Mouse (Mus musculus): ENCODE results near the gene Gm20379. TPM values are rescaled to one million over a fixed set of nuclear protein-coding genes. Genes with fewer than 3 reads are reported as not detected.

The Gm20379 gene
- total RNA-seq, 1 experiment: 0.22 TPM

DNA sequence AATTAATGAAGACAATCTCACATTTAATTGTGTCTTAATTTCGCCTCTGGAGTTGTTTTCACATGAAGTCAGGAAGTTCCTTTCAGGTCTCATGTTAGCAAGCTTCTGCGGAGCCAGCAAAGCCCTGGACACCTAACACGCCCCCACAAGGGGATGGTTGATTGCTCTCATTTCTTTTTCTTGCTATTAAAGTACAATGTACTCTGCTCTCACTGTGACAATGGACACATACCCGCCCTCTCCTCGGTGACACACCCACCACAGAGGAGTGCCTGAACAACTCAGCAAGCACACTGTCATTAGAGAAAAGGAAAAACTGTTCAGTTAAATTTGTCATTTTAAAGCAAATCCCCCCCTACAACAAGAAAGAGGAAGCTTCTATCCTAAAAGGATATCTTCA, 40.6 kb downstream of the Gm20379 start:
- H3K9me3 ChIP-seq (ENCODE audit: control insufficient read depth, insufficient read depth, low read depth, low read length): no peaks in the 10 kb centered on the region
- DNase-seq (ENCODE audit: low read depth, low spot score): no peak
- H3K4me3 ChIP-seq (ENCODE audit: insufficient read depth in 1 of 2, low read depth in 1 of 2, low read length in 2 of 2, poor library complexity in 1 of 2, severe bottlenecking in 1 of 2): no peak overlapping the region
- H3K4me1 ChIP-seq (ENCODE audit: control insufficient read depth in 2 of 2, insufficient read depth in 2 of 2, low read length in 2 of 2, poor library complexity in 1 of 2): no peaks in the 10 kb centered on the region
- no peak overlapping the region for H3K27ac ChIP-seq (ENCODE audit: insufficient read depth, low read depth, low read length, poor library complexity, severe bottlenecking)
- peaks cover 12% of the 10 kb centered on the region for H3K36me3 ChIP-seq (ENCODE audit: control insufficient read depth, insufficient read depth, low read length, poor library complexity, severe bottlenecking)
- H3K9ac ChIP-seq (ENCODE audit: insufficient read depth, low read depth, low read length, poor library complexity, severe bottlenecking): no peak overlapping the region
- in situ Hi-C loops (cut with MboI; ENCODE audit: low sequenced_read_pairs in 2 of 2, unreplicated experiment in 2 of 2): no loop called here
- no peak for TF ChIP-seq CHD2 (IDR thresholded peaks at IDR 0.05; ENCODE audit: low read depth, low read length)
- TF ChIP-seq ZC3H11A (IDR thresholded peaks at IDR 0.05; ENCODE audit: borderline replicate concordance, low read depth, low read length): no peak
- TF ChIP-seq MAFK (IDR thresholded peaks at IDR 0.05; ENCODE audit: insufficient read depth, low read depth, low read length): no peak
- TF ChIP-seq HCFC1 (IDR thresholded peaks at IDR 0.05; ENCODE audit: borderline replicate concordance, insufficient read depth, low read length): no peak
- TF ChIP-seq ZNF384 (IDR thresholded peaks at IDR 0.05; ENCODE audit: low read depth, low read length): no peak

GRCm38 (mm10) chr13:92351100-92351499, 45.3 kb downstream of the Gm20379 start:
- Histone ChIP-seq H3K9ac (ENCODE audit: insufficient read depth, low read depth, low read length, poor library complexity, severe bottlenecking) (no peak overlapping the region), H3K36me3 (ENCODE audit: control insufficient read depth, insufficient read depth, low read length, poor library complexity, severe bottlenecking) (no peaks in the 10 kb centered on the region; the same call in none of the 2 replicates), H3K9me3 (ENCODE audit: control insufficient read depth, insufficient read depth, low read depth, low read length) (no peaks in the 10 kb centered on the region), H3K27ac (ENCODE audit: insufficient read depth, low read depth, low read length, poor library complexity, severe bottlenecking) (no peak overlapping the region), H3K4me1 (ENCODE audit: control insufficient read depth in 2 of 2, insufficient read depth in 2 of 2, low read length in 2 of 2, poor library complexity in 1 of 2) (peaks cover 0 to under 1% of the 10 kb centered on the region in 2 experiments; a peak in 1 of 4 replicates), H3K4me3 (ENCODE audit: insufficient read depth in 1 of 2, low read depth in 1 of 2, low read length in 2 of 2, poor library complexity in 1 of 2, severe bottlenecking in 1 of 2) (no peak overlapping the region)
- in situ Hi-C loops (cut with MboI; ENCODE audit: low sequenced_read_pairs in 2 of 2, unreplicated experiment in 2 of 2): no loop called here
- TF ChIP-seq MAFK (IDR thresholded peaks at IDR 0.05; ENCODE audit: insufficient read depth, low read depth, low read length): no peak
- TF ChIP-seq ZC3H11A (IDR thresholded peaks at IDR 0.05; ENCODE audit: borderline replicate concordance, low read depth, low read length): no peak
- no peak for TF ChIP-seq CHD2 (IDR thresholded peaks at IDR 0.05; ENCODE audit: low read depth, low read length)
- no peak for TF ChIP-seq ZNF384 (IDR thresholded peaks at IDR 0.05; ENCODE audit: low read depth, low read length)
- no peak for DNase-seq (ENCODE audit: low read depth, low spot score)

GRCm38 (mm10) chr13:92353956-92354355, 48.2 kb downstream of the Gm20379 start:
- Histone ChIP-seq H3K4me1 (ENCODE audit: control insufficient read depth in 2 of 2, insufficient read depth in 2 of 2, low read length in 2 of 2, poor library complexity in 1 of 2) (peaks cover 0 to 4% of the 10 kb centered on the region in 2 experiments; a peak in 1 of 4 replicates), H3K9ac (ENCODE audit: insufficient read depth, low read depth, low read length, poor library complexity, severe bottlenecking) (peak overlapping the region; percentile 75), H3K27ac (ENCODE audit: insufficient read depth, low read depth, low read length, poor library complexity, severe bottlenecking) (no peak overlapping the region), H3K4me3 (ENCODE audit: insufficient read depth in 1 of 2, low read depth in 1 of 2, low read length in 2 of 2, poor library complexity in 1 of 2, severe bottlenecking in 1 of 2) (peak overlapping the region; percentile 66 to 98), H3K36me3 (ENCODE audit: control insufficient read depth, insufficient read depth, low read length, poor library complexity, severe bottlenecking) (peaks cover 10% of the 10 kb centered on the region), H3K9me3 (ENCODE audit: control insufficient read depth, insufficient read depth, low read depth, low read length) (no peaks in the 10 kb centered on the region)
- DNase-seq (ENCODE audit: low read depth, low spot score): no peak
- no peak for TF ChIP-seq HCFC1 (IDR thresholded peaks at IDR 0.05; ENCODE audit: borderline replicate concordance, insufficient read depth, low read length)
- no peak for TF ChIP-seq CHD2 (IDR thresholded peaks at IDR 0.05; ENCODE audit: low read depth, low read length)
- TF ChIP-seq ZNF384 (IDR thresholded peaks at IDR 0.05; ENCODE audit: low read depth, low read length): no peak
- no peak for TF ChIP-seq ZC3H11A (IDR thresholded peaks at IDR 0.05; ENCODE audit: borderline replicate concordance, low read depth, low read length)
- no peak for TF ChIP-seq MAFK (IDR thresholded peaks at IDR 0.05; ENCODE audit: insufficient read depth, low read depth, low read length)
- in situ Hi-C loops (cut with MboI; ENCODE audit: low sequenced_read_pairs in 2 of 2, unreplicated experiment in 2 of 2): no loop called here

DNA sequence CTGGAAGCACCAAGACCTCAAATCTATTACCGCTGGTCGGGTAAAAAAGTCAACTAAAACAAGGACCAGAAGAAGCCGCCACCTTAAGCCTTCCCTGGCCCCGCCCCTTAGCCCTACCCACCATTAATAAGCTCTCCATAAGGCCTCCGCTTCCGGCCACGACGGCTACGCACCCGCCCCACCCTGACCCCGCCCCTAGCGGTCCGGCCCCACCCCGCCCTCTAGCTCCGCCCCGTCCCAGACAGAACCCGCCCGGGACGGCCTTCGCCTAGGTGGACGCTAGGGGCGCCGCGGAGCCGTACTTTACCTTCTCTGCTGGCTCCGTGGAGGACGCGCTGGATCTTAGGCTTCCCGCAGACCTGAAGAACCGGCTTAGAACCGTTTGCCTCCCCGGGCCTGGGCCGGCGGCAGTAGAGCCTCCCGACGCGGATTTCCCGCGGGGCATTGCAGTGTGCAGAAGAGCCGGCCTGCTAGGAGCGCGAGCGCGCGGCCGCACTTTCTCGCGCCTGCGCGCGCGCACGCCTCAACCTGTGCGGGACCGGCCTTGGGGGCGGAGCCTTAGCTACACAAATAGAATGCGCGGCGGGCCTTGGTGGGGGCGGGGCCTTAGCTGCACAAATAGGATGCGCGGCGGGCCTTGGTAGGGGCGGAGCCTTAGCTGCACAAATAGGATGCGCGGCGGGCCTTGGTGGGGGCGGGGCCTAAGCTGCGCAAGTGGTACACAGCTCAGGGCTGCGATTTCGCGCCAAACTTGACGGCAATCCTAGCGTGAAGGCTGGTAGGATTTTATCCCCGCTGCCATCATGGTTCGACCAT, 48.9 kb downstream of the Gm20379 start, which contains the start of the genes Dhfr and Msh3:
Gene Dhfr (plus strand): TSS at position 271 of the 816 bp plus-strand sequence.
Gene Msh3 (minus strand): TSS at position 548 of the 816 bp plus-strand sequence.
- H3K4me3 ChIP-seq (ENCODE audit: insufficient read depth in 1 of 2, low read depth in 1 of 2, low read length in 2 of 2, poor library complexity in 1 of 2, severe bottlenecking in 1 of 2): peak within 1 kb of the TSS; percentile 96 to 100
- in situ Hi-C loops (cut with MboI; ENCODE audit: low sequenced_read_pairs in 2 of 2, unreplicated experiment in 2 of 2): no loop called here

More for the DNA sequence above, 48.9 kb downstream of the Gm20379 start, which contains the start of the genes Dhfr and Msh3:
- peaks cover 15% of the 10 kb centered on the region for H3K36me3 ChIP-seq (ENCODE audit: control insufficient read depth, insufficient read depth, low read length, poor library complexity, severe bottlenecking)
- peak within 1 kb of the TSS; percentile 87 for H3K27ac ChIP-seq (ENCODE audit: insufficient read depth, low read depth, low read length, poor library complexity, severe bottlenecking)
- peak; percentile 95 for DNase-seq (ENCODE audit: low read depth, low spot score)
- H3K9ac ChIP-seq (ENCODE audit: insufficient read depth, low read depth, low read length, poor library complexity, severe bottlenecking): peak within 1 kb of the TSS; percentile 95
- no peaks in the 10 kb centered on the region for H3K9me3 ChIP-seq (ENCODE audit: control insufficient read depth, insufficient read depth, low read depth, low read length)
- TF ChIP-seq ZNF384 (IDR thresholded peaks at IDR 0.05; ENCODE audit: low read depth, low read length): no peak
- no peak for TF ChIP-seq MAFK (IDR thresholded peaks at IDR 0.05; ENCODE audit: insufficient read depth, low read depth, low read length)
- no peak for TF ChIP-seq HCFC1 (IDR thresholded peaks at IDR 0.05; ENCODE audit: borderline replicate concordance, insufficient read depth, low read length)
- no peak for TF ChIP-seq CHD2 (IDR thresholded peaks at IDR 0.05; ENCODE audit: low read depth, low read length)
- TF ChIP-seq ZC3H11A (IDR thresholded peaks at IDR 0.05; ENCODE audit: borderline replicate concordance, low read depth, low read length): no peak
- H3K4me1 ChIP-seq (ENCODE audit: control insufficient read depth in 2 of 2, insufficient read depth in 2 of 2, low read length in 2 of 2, poor library complexity in 1 of 2): peaks cover 0 to 4% of the 10 kb centered on the region in 2 experiments; a peak in 1 of 4 replicates
